Mouse (Mus musculus): ENCODE measurements at regions not wholly inside any gene's neighbourhood (a gene's known extent, or its start where the extent isn't known, plus 50 kb on each side); places are given as distances from the start of the nearest gene placed in this dataset.

DNA sequence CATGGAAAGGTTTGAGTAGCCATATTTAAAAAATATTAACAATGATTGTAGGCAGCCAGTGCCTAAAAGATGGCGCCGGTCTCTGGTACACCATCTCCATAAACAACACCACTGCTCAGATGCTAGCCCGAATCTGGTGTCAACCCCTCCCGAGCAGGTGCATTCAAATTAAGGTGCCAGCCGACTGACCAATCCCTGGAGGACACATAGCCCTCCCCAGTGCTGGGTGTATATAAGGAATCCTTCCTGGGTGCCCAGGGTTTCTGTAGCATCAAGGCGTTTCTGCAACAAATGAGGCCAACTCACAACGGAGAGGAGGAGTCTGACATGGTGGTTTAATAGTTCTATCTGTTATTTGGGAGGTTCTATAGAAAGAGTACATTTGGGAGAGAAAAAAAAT, 1219.6 kb downstream of the Gsdmc2 start:
- TF ChIP-seq CTCF (IDR thresholded peaks at IDR 0.05; ENCODE audit: low read depth, low read length) (no peak), POLR2A (IDR thresholded peaks at IDR 0.05; ENCODE audit: extremely low read depth, insufficient read depth, low read length) (no peak)
